Mouse (Mus musculus) retina, embryonic 14.5 days (tissue): ENCODE data around the gene Dok4.
"Not testable (repeated sequence)": the region's sequence is repeated elsewhere in the genome, so short reads cannot be mapped to it uniquely, and the experiment has no call there.

Experiments
- DNase-seq: peaks from one replicate; pipeline ENCODE4 v3.0.0-alpha.2; 2015; ENCODE audit warnings: low spot score

The Dok4 gene

DNA sequence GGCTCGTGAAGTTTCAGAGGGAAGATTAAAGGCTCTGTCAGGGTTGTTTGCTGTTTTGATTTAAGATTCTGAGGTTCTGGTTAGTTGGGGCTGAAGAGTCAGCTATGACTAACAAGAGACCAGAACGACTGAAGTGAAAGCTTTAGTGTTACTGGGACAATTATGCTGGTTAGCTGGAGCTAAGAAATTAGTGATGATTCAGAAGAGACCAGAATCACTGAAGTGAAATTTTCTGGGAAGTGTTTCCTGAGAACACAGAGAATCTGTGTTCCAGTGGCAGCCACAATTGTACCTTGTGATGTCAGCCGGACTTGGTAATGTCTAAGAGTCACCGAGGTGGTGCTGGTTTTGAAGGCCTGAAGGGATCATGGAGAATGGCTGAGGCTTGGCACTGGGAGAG is 4.6 kb upstream of the Dok4 start:
- no peak for DNase-seq

DNA sequence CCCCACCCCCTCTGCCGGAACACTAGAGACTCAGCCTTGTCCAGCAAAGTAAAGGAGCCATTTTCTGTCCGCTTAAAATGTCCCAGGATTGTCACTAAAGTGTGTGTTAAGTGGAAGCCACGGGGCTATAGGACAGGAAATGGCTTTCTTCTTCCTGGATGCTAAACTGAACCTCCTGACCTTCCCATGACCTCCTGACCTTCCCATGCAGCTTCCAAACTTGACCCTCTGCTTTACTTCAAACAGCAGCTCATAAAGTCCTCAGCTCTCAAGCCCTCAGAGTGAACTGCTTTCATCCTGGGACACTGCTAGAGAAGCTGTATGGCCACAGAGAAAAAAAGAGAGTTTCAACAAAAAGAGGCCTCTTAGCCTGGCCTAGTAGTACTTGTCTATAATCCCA is 690 bp upstream of the Dok4 start:
- DNase-seq: no peak

DNA sequence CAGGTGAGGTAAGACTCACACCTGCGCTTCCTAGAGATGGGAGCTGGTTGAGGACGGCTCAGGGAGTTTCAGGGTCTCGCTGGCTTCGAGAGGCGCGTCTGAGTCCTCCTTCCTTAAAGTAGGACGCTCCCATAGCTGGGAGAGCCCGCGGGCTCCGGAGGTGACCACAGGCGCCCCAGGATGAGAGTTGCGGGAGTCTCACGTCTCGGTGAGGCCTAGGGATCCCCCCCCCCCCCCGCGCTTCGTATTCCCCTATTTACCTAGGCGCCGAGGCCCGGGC is 319 bp downstream of the Dok4 start:
- DNase-seq: peak; percentile 29

DNA sequence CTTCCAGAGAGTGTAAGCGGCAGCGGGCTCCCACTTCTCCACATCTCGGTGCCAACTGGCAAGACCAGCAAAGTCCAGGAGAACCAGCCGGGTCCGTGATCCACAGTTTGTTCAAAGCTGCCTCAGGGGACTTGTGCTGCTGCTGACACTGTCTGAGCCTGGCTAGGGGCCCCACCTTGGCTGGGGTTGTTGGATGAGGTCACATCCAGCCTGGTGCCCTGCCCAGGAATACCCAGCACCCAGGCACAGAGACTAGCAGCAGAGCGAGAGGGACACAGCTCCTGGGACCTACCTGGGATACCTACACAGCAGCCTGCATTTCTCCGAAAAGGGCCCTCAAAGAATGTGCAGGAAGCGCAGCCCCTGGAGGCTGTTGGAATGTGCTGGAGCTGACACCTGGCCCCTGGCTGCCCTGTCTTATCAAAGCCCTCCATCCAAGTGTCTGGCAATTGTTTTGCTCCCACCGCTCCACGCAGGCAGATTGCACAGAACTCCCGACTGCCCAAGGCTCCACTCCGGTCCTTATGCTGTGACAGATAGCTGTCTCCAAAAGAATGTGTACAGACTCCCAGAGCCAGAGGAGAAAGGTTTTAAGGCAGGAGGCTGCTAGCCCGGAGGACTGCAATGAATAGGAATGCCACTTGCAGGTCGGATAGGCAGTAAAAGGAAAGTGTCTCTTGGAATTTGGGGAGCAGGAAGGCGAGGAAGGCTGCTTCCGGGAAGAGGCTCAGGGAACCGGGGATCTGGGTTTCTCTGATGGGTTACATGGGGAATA is 847 bp downstream of the Dok4 start:
- peak; percentile 19 for DNase-seq

DNA sequence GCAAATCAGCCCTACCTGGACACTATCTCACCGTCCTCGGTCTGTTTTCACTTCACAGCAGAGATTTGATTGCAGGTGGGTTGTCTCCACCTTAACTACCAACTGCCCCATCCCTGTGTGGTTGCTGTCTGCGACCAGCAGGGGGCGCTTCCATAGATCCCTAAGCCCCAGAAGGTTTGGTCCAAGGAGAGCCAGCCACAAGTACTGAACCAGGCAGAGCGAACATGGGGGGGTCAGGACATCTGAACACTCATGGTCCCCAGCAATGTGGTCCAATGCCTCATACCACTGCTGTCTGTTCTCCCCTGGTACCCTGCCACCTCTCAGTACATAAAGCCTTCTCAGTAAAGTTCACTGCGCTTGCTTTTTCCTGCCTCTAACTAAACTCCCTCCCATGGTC is 1.8 kb downstream of the Dok4 start:
- peak; percentile 84 for DNase-seq

DNA sequence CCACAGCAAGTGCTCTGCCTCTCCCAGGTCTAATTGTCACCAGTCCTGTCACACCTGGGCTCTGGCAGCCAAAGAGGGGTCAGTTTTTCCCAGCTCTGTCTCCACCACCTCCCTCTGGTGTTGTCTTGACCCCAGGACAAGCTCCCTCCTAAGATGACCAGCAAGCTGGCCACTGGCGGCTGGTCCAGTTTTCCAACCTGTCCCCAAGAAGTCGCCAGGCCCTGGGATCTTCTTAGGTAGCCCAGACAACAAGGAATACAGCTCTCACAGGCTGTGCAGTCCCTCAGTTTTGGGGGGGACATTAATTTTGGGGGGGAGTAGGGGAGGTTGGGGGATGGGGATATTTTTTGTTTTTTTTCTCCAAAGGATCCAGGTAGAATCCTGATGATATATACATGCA is 3.6 kb downstream of the Dok4 start:
- no peak for DNase-seq

DNA sequence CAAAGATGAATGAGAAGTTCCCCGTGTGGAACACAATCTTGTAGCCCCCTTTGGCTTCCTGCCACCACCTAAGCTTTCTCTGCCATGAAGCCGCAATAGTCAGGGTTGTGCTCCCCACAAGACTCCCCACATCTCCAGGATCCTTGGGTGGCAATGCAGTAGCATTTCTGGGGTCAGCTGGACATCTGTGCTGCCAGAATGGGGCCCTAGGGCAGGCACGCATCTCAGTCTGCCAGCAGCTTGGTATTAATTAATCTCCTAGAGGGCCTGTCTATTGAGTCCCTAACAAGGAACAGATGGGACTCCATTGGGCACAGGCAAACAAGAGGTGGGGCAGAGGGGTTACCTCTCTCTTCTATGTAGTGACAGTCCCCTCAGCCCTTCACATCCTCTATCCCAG is 4.0 kb downstream of the Dok4 start:
- DNase-seq: peak; percentile 38

DNA sequence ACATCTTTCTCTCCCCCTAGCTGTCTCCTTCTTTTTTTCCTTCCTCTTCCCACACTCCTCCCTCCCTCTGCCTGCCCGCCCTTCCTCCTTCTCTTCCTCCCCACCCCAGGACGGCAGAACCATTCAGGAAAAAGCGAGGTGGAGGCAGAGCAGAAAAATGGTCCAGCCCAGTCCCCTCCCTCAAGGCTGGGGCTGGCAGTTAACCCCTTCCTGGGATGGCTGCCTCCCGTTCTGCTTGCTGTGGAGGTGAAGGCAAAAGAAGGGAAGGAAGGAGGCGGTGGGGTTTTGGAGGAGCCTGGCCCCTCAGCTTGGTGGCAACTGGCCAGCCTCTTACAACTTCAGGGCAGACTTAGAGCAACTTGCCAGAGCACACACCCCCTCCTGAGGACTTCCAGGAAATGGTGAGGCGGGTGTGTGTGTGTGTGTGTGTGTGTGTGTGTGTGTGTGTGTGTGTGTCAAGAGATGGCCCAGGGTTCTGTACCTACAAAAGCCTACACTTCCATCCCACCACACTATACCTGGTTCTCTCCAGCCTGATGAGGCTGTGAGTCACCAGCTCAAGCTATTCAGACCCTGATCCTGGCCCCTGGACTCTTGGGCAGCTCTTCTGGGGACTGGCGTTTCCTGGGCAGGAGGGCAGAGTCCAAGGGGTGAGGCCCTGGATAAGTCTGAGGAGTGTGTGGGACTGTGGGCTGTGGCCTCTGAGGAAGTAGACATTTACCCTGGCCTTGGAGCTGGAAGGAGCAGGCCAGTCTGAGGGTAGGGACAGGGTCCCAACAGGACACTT is 4.8 kb downstream of the Dok4 start:
- peak; percentile 72 for DNase-seq

DNA sequence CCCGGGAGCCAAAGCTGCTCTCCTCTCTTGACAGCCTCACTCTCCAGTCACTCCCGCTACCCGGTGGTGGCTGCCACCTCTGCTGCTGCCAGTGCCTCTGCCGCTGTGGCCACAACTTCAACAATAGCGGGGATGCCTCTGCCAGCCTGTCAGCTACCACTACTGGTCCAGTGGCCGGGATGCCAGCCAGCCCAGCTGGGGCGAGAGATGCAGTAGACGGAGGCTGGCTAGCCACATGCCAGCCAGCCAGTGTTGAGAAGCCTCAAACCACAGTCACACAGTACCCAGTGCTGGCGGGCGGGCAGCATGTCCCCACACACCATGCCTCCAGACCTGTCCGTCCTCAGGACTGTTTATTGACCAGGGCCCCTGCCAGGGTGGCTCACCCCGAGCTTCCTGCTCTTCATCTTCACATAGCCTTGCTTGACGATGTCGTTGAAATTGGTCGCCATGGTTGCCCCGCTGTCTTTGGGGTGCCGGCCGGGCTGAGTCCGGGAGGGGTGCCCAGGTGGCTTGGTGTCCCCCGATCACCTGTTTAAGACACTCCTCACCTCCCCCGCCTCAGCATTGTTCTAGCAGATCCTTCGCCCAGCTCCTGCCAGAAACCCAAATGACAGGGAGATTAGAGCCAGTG is 5.5 kb downstream of the Dok4 start:
- DNase-seq: peak; percentile 26

DNA sequence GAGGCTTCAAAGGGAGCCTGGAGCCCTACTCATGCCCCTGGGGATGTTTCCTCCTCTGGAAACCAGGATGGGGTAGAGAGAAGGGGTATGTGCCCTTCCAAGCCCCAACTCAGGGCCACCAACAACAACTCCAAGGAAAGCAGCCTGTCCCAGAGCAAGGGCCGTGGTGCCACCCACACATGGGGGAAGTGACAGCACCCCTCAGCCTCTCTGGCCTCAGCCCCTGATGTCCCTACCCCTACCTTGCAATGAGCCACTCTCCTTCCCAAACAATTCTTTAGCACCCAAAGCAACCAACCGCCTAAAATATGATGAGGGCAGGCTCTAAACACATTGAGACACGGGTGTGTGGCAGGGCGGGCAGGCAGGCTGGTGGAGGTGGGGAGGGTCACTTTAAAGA is 6.1 kb downstream of the Dok4 start:
- no peak for DNase-seq

DNA sequence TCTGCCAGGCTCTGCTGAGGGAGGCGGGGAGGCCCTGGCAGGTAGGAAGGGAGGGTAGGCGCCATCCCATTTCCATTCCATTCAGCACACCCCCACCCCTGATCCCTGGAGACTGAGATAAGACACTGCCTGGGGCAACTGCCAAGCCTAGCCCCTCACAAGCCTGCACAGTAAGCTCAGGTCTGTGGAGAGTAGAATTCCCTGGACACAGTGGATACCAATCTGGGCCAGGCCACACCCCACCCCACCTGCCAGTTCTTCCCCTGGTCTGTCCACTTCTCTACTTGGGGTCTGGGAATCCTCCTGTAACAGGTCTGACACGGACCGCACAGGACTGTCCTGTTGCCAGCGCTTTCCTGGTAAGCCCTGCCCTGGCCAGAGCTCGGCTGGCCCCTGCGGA is 7.0 kb downstream of the Dok4 start:
- DNase-seq: no peak

DNA sequence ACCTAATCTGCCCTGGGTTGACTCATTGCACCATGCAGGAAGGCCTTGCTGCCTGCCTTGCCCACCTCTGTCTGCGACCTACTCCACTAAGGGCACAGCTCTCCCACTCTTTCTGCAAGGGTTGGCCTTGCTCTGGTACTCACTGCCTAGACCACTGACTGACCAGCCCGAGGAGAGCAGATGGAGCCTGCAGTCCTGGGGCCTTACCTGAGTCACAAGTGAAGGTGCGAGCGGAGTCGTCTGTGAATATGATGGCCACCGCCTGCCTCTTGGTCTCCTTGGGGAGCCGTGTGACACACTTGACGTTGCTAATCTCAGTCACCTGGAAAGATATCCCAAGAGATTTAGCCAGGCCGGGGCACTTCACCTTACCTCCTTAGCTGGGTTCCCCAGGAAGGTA is 9.2 kb downstream of the Dok4 start:
- DNase-seq: no peak

DNA sequence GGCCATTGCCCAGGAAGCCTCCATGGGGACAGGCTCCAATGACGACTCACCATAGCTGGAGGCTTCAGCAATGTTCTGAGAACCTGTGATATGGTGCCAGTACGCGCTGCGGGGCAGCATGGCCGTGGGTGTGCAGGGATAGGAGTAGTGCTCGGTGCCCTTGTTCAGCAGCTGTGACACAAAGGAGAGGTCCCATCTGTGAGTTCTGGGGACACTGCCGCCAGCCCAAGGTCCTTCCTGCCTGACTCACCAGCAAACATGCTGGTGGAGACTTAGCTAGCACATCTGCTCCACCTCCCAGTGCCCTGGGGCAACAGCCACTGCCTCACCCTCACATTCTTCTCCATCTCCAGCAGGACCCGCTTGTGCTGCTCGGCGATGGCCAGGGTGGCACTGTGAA is 10.8 kb downstream of the Dok4 start:
- DNase-seq: no peak

DNA sequence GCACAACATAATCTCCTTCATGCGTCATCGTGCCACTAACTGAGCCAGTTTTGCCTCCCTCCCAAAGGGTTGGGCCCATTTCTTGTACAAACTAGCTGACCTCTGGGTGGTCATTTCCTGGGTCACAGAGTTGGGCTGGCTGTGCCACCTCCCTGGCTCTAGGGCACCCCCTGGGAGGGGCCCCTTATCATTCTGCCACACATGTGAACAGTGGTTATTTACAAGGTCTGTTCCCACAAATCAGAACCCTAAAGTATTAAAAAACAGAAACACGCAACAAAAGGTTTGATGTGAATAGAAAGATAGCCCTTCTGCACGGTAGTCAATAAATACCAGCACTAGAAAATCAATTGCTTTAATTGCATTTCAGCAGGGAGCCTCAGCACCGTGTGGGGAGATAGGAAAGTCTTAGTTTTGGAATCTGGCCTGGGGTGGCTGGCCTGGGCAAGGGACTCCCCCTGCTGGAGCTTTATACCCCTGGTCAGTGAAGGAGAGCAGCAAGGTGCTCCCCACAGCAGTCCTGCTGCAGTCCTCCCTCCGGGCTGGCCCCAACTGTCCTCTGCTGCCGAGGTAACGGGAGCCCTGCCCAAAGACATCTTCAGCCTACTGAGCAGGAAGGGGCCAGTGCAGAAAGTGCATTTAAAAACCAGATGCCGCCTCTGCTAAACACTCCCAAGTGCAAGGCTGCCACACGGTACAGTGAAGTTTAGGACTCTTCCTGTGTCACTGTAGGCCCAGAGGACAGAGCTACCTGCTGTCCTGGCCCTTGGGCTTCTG is 12.0 kb downstream of the Dok4 start:
- no peak for DNase-seq

DNA sequence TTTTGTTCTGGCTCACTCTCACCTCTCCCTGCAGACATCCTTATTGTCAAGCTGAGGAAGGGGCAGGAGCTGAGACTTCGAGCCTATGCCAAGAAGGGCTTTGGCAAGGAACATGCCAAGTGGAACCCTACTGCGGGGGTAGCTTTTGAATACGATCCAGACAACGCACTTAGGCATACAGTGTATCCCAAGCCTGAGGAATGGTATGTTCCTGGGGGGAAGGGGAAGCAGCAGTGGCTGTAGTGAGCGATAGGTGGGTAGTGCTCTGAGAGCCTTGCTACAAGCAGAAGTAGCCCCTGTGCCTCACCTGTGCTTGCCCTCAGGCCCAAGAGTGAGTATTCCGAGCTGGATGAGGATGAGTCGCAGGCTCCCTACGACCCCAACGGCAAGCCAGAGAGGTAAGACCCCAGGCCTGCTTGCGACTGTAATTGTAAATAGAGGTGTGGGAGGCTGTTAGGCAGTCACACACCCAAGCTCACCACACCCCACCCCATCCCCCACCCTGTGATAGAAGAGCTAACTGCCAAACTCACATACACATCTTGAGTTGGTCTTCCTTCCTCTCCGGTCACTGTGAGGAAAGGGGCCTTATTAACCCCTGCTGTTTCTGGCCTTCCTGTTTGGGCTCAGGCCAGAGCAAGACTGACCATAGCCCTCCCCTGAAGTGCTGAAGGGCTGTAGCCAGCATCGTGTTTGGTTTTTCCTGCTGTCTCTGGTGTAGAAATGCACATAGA is 13.5 kb downstream of the Dok4 start:
- DNase-seq: no peak

DNA sequence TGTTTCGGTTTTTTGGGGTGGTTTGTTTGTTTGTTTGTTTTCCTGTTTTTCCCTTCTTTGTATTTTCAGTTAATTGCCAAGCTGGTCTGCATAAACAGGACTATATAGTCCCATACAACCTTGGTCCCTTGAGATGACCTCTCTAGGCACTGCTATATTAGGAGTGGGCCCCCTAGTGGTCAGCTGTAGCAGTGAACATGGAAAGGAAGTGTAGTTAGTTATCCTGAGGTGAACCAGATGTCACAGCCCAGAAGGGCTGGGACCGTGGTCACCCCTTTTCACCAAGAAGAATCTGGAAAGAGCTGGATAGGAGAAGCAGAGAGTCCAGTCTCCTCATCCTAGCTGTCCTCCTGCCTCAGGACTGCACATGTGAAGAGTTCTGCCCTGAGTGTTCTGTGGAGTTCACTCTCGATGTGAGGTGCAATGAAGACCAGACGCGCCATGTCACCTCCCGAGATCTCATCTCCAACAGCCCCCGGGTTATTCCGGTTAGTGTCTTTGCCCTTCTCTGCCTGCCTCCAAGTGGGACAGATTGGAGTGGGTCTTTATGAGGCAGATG is 14.7 kb downstream of the Dok4 start:
- DNase-seq: peak; percentile 86

DNA sequence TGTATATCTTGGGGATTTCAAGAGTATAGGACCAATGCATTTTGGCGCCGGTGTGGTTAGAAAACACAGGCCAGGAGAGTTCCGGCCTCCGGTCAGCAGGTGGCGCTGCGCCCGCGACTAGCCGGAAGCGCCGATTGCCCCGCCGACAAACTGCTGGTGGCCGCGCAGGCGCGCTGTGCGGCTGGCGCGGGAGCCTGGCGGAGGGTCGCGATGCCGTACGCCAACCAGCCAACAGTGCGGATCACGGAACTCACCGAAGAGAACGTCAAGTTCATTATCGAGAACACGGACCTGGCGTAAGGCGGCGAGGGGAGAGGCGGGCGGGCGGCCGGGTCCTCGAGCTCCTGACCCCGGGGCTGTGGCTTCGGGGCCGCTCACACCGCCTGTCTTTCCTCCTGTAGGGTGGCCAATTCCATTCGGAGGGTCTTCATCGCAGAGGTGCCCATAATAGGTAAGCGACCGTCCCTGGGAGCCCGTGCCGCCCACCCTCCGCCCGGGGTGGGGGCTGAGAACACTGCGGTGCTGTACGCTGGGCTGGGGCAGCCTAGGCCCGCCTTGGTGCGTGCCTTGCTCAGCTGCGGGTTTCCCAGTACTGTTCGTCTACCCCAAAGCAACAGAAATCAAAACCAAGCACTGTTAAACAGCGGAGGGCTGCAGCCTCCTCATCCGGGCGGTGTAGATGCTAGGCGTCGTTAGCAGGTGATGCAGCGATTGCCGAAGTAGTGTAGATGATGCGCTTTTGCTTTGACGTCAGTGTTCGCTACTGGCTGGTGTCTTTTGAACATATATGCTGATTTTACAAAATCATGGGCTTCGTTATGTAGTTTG is 18.6 kb downstream of the Dok4 start, which contains the start of gene Polr2c:
Polr2c (plus strand) TSS at position 105 of the 828 bp plus-strand sequence.
- DNase-seq: peak; percentile 97

DNA sequence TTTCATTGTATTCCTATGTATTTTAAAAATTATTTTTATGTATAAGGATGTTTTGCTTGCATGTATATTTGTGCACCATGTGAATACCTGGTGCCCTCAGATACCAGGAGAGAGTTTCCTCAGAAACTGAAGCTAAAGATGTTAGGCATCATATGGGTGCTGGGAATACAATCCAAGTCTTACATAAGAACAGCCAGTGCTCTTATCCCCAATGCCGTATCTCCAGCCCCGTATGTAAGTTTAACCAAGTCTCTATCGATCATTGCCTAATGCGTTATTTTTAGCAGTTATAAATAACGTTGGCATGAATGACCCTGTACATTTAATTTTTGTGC is 19.2 kb downstream of the Dok4 start:
- DNase-seq: no peak

DNA sequence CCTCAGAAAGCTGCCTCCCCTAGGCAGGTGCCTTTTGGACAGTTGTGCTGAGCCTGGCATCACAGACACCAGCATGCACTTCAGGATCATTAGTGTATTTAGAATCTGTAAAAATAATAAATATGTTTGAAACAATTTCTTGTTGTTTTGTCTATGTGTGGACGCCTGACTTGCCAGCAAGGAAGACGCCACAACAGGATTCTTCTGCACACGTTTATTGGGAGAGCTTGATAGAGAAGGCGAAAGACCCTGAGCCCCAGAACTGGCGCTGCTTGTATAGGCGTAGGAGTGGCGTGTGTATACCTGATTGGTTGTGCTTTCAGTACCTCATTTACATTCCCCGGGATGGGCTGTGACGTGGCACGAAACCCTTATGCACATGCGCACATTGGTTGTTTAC is 21.4 kb downstream of the Dok4 start:
- not testable (repeated sequence) for DNase-seq

DNA sequence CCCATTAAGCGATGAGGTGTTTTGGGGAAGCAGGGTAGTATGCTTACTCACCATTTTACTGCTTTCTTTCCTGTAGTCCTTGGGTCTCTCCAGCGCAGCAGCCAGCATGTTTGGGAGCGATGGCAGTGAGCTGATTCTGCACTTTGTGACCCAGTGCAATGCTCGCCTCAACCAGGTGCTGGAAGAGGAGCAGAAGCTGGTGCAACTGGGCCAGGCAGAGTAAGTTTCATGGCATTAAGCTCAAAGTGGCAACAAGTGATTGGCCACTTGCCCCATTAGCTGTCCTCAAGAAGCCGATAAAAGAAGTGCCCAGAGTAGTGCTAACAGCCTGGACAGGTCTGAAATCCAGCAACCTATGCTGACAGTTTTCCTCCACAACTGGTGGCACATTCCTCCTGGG is 26.1 kb downstream of the Dok4 start:
- no peak for DNase-seq

DNA sequence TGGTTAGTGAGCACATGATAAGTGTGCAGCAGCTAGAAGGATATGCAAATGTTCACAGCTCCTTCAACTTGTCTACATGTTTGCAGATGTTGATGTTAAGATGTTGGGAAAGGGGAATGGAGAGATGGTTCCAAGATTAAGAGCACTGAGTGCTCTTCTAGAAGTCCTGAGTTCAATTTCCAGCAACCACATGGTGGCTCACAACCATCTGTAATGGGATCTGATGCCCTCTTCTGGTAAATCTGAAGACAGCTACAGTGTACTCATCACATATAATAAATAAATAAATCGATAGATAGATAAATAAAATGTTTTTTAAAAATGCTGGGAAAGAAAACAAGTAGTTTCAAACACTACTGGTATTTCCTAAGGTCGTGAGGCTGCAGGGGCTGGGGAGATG is 34.9 kb downstream of the Dok4 start:
- no peak for DNase-seq
